Mouse (Mus musculus): ENCODE measurements around the gene Tubg2.

DNA sequence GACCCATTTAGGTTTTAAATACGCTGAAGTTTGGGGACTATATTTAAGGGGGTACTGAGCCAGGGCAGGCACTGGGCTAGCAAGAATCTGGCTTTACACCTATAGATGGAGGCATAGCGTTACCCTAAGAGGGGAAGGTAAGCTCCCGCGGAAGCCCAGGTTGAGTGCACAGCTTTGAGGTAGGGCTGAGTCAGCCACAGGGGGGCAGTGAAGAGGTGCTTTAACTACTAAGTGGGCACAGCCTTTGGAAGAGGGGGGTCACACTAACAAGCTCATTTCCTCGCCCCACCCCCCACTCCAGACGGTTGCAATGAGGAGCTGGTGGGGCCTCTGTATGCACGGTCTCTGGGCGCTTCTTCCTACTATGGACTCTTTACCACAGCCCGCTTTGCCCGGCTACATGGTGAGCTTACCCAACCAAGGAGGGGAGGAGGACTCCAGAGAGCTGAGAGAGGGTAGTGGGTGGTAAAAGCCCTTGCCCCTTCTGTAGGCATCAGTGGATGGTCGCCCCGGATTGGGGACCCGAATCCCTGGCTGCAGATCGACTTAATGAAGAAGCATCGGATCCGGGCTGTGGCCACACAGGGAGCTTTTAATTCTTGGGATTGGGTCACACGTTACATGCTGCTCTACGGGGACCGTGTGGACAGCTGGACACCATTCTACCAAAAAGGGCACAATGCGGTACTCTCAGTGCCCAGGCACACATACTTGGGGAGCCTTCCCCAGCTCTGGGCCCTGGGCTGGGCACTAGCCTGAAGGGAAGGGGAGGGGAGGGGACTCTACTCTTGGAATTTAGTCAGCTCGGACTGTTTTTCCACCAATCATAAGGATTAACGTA, 21.4 kb downstream of the Tubg2 start:
- TF ChIP-seq CTCF (IDR thresholded peaks at IDR 0.05; ENCODE audit: control insufficient read depth, insufficient read depth, insufficient replicate concordance, low read depth, low read length) = peak; percentile 26; the same call in 1 of the 2 replicates
- TF ChIP-seq POLR2A (IDR thresholded peaks at IDR 0.05; ENCODE audit: control insufficient read depth, low read depth, low read length) = no peak

Measured in testis, adult 2 months (tissue).